Mouse (Mus musculus) layer of hippocampus, adult 9-10 months (tissue): ENCODE data around the gene Shmt2.

ENCODE experiments used
- DNase-seq: peaks from one replicate; pipeline ENCODE4 v3.0.0; 2022; ENCODE audit warnings: low spot score

Gene Shmt2

GRCm38 (mm10) chr10:127522088-127522581 lies at the start of gene Shmt2:
Gene Shmt2, minus strand, starts transcription at chr10:127522444.
- peak; percentile 69 for DNase-seq

- DNase-seq: no peak
These were observed 48.8 kb upstream of the Shmt2 start for GRCm38 (mm10) chr10:127570937-127571641.

GRCm38 (mm10) chr10:127570384-127570783 lies 48.1 kb upstream of the Shmt2 start:
- no peak for DNase-seq

GRCm38 (mm10) chr10:127569450-127569849 lies 47.2 kb upstream of the Shmt2 start:
- peak; percentile 62 for DNase-seq

GRCm38 (mm10) chr10:127566553-127567326 lies 44.5 kb upstream of the Shmt2 start:
- no peak for DNase-seq

- DNase-seq: no peak
These were observed 42.1 kb upstream of the Shmt2 start for GRCm38 (mm10) chr10:127564301-127564700.

GRCm38 (mm10) chr10:127563840-127564239 lies 41.6 kb upstream of the Shmt2 start:
- no peak for DNase-seq

- DNase-seq: no peak
These were observed 38.9 kb upstream of the Shmt2 start for GRCm38 (mm10) chr10:127561145-127561544.

GRCm38 (mm10) chr10:127557397-127557796 lies 35.2 kb upstream of the Shmt2 start:
- no peak for DNase-seq

- DNase-seq: no peak
These were observed 33.5 kb upstream of the Shmt2 start for GRCm38 (mm10) chr10:127555703-127556102.

- no peak for DNase-seq
These were observed 27.6 kb upstream of the Shmt2 start for GRCm38 (mm10) chr10:127549892-127550291.

- DNase-seq: no peak
These were observed 26.0 kb upstream of the Shmt2 start for GRCm38 (mm10) chr10:127548236-127548635.

GRCm38 (mm10) chr10:127546505-127546904 lies 24.3 kb upstream of the Shmt2 start:
- no peak for DNase-seq

GRCm38 (mm10) chr10:127544375-127544774 lies 22.1 kb upstream of the Shmt2 start:
- DNase-seq: no peak

- no peak for DNase-seq
These were observed 21.7 kb upstream of the Shmt2 start for GRCm38 (mm10) chr10:127543916-127544315.

- DNase-seq: no peak
These were observed 20.5 kb upstream of the Shmt2 start for GRCm38 (mm10) chr10:127542720-127543119.

GRCm38 (mm10) chr10:127542084-127542483 lies 19.8 kb upstream of the Shmt2 start:
- DNase-seq: peak; percentile 32

- DNase-seq: no peak
These were observed 19.3 kb upstream of the Shmt2 start for GRCm38 (mm10) chr10:127541510-127541909.

- peak; percentile 85 for DNase-seq
These were observed 15.8 kb upstream of the Shmt2 start for GRCm38 (mm10) chr10:127537854-127538583.

GRCm38 (mm10) chr10:127536586-127537314 lies 14.5 kb upstream of the Shmt2 start:
- no peak for DNase-seq

GRCm38 (mm10) chr10:127534929-127535384 lies 12.7 kb upstream of the Shmt2 start:
- DNase-seq: no peak
